ENCODE assay signal across 18 mouse cellular contexts in the genomic region with DNA sequence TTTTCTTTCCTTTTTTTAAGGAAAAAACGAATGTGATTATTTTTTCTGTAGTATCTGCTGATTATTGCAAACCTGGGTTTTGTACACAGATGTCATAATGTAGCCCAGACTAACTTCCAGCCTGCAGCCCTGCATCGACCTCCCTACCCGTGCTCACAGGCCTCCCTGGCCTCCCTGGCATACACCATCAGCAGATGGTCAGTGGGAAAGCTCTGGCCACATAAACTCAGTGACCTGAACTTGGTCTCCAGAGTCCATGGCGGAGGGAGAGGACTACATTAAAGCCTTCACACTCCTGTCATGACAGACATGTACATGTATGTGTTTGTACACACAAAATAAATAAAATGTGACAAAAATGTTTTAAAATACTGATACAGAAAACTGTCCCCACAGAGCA.
"Had no signal": no experiment of that assay in that cellular context is flagged by ENCODE, and none has a peak within 500 bp of the region (broad histone marks: within the 10 kb centered on the region; RNA-seq: fewer than 3 reads in every experiment).

No protein-coding gene starts in this region.

- DNase-seq: kidney, postnatal 25 days; layer of hippocampus, adult 9-11 months; liver; liver, embryonic 13.5 days; lung, adult 2 months; lung, postnatal 14 days; lung, postnatal 4 days; midbrain, embryonic 14.5 days; right cerebral cortex, adult 18-20 months; right cerebral cortex, postnatal 14 days; right cerebral cortex, postnatal 4 days; thymus, postnatal 25 days had no signal

- H3K4me1 ChIP-seq: limb, embryonic 10.5 days; liver, embryonic 13.5 days had no signal

- H3K9me3 ChIP-seq: limb, embryonic 10.5 days; limb, embryonic 13.5 days; liver, embryonic 13.5 days had no signal

- H3K4me2 ChIP-seq: limb, embryonic 13.5 days; liver, embryonic 13.5 days; midbrain, embryonic 11.5 days had no signal

- H3K27me3 ChIP-seq: limb, embryonic 13.5 days; liver, embryonic 13.5 days had no signal

- H3K27ac ChIP-seq: kidney, postnatal 0 days; layer of hippocampus, adult 2 months; limb, embryonic 10.5 days; limb, embryonic 13.5 days; liver, embryonic 13.5 days; stomach, postnatal 0 days had no signal

- H3K9ac ChIP-seq: limb, embryonic 13.5 days; liver, embryonic 13.5 days had no signal

- H3K4me3 ChIP-seq: layer of hippocampus, adult 2 months; limb, embryonic 10.5 days; limb, embryonic 13.5 days; liver, embryonic 13.5 days had no signal

- H3K36me3 ChIP-seq: limb, embryonic 10.5 days; limb, embryonic 13.5 days; liver, embryonic 13.5 days had no signal
